Mouse (Mus musculus): ENCODE results near the gene Rnf121. TPM values are rescaled to one million over a fixed set of nuclear protein-coding genes. Genes with fewer than 3 reads are reported as not detected.
"Not testable (repeated sequence)": the region's sequence is repeated elsewhere in the genome, so short reads cannot be mapped to it uniquely, and the experiment has no call there.

Rnf121 gene
- total and polyA plus RNA-seq, 2 experiments from 2014 or later = 23.4 to 34.2 TPM

DNA sequence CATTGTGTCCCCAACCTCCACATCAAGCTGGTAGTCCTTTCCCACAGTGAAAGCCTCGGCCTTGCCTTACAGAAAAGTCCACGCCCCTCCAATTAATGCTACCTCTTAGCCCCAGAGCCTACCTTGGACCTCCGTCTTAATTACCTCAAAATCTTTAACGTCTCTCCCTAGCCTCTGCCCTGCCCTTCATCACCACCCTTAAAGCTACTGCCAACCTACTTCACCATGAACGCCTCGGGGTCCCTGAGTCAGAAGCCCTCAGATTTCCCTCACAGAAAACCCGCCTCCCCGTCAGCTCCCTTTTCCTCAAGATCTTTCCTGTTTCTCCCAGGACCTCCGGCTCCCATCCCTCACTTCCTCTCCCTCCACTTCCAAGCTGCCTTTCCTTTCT lies 619 bp downstream of the Rnf121 start:
- WGBS = 3% methylated on average over 9 of the region's 9 CpGs
- H3K36me3 ChIP-seq (ENCODE audit: insufficient read depth) = no peaks in the 10 kb centered on the region
- no peaks in the 10 kb centered on the region for H3K27me3 ChIP-seq (ENCODE audit: insufficient read depth, low read length)
- ATAC-seq = peak; percentile 30
- H3K4me3 ChIP-seq (ENCODE audit: low read depth, low read length) = peak overlapping the region; percentile 83
- no peak for TF ChIP-seq CTCF (IDR thresholded peaks at IDR 0.05; ENCODE audit: low read depth)
- H3K4me1 ChIP-seq (ENCODE audit: insufficient read depth) = peaks cover 7% of the 10 kb centered on the region; the same call in 1 of the 2 replicates
- H3K9me3 ChIP-seq (ENCODE audit: low read length) = no peaks in the 10 kb centered on the region
- DNase-seq = no peak
- peak overlapping the region; percentile 77 for H3K9ac ChIP-seq
- peak overlapping the region; percentile 88 for H3K27ac ChIP-seq (ENCODE audit: low read depth, low read length)
- H3K4me2 ChIP-seq (ENCODE audit: low read depth) = peak overlapping the region; percentile 73

- Histone ChIP-seq H3K4me1 (ENCODE audit: insufficient read depth) (peaks cover 7% of the 10 kb centered on the region; the same call in 1 of the 2 replicates), H3K9ac (no peak overlapping the region), H3K27me3 (ENCODE audit: insufficient read depth, low read length) (no peaks in the 10 kb centered on the region), H3K4me2 (ENCODE audit: low read depth) (peak overlapping the region; percentile 73), H3K9me3 (ENCODE audit: low read length) (no peaks in the 10 kb centered on the region), H3K4me3 (ENCODE audit: low read depth, low read length) (peak overlapping the region; percentile 83), H3K27ac (ENCODE audit: low read depth, low read length) (no peak overlapping the region), H3K36me3 (ENCODE audit: insufficient read depth) (0 out of 2 replicates have a peak, but pooled peaks cover 3% of the 10 kb centered on the region)
- DNase-seq = no peak
- ATAC-seq = no peak
- WGBS = 93% methylated on average over 9 of the region's 9 CpGs
- TF ChIP-seq CTCF (IDR thresholded peaks at IDR 0.05; ENCODE audit: low read depth) = no peak
Observed at GRCm38 (mm10) chr7:102063891-102064290, 1.4 kb downstream of the Rnf121 start.

GRCm38 (mm10) chr7:102062203-102062602 lies 3.1 kb downstream of the Rnf121 start:
- no peak overlapping the region; the same call in 1 of the 2 replicates for H3K9ac ChIP-seq
- H3K36me3 ChIP-seq (ENCODE audit: insufficient read depth) = 0 out of 2 replicates have a peak, but pooled peaks cover 4% of the 10 kb centered on the region
- no peak for ATAC-seq
- no peaks in the 10 kb centered on the region for H3K27me3 ChIP-seq (ENCODE audit: insufficient read depth, low read length)
- DNase-seq = no peak
- no peak overlapping the region for H3K4me2 ChIP-seq (ENCODE audit: low read depth)
- no peaks in the 10 kb centered on the region for H3K9me3 ChIP-seq (ENCODE audit: low read length)
- no peak overlapping the region for H3K4me3 ChIP-seq (ENCODE audit: low read depth, low read length)
- H3K4me1 ChIP-seq (ENCODE audit: insufficient read depth) = peaks cover 7% of the 10 kb centered on the region; the same call in 1 of the 2 replicates
- TF ChIP-seq CTCF (IDR thresholded peaks at IDR 0.05; ENCODE audit: low read depth) = no peak
- 89% methylated on average over 1 of the region's 1 CpGs for WGBS
- H3K27ac ChIP-seq (ENCODE audit: low read depth, low read length) = no peak overlapping the region

DNA sequence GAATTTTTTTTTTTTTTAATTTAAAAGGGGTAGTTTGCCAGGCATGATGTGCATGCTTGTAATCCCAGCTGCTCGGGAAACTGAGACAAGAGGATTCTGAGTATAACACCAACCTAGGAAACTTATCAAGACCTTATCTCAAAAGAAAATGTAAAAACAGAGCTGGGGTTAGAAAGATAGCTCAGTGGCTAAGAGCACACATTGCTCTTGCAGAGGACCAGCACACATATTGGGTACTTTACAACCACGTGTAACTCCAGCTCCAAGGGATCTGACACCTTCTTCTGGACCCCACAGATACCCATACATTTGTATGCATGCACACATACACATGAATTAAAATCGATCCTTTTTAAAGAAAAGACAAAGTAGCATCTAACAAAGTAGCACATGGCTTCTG lies 3.9 kb downstream of the Rnf121 start:
- H3K4me1 ChIP-seq (ENCODE audit: insufficient read depth) = peaks cover 7% of the 10 kb centered on the region; the same call in 1 of the 2 replicates
- no peak overlapping the region for H3K4me2 ChIP-seq (ENCODE audit: low read depth)
- ATAC-seq (no peak), DNase-seq (no peak)
- TF ChIP-seq CTCF (IDR thresholded peaks at IDR 0.05; ENCODE audit: low read depth) = no peak
- WGBS = 92% methylated on average over 3 of the region's 3 CpGs
- no peak overlapping the region for H3K4me3 ChIP-seq (ENCODE audit: low read depth, low read length)
- no peak overlapping the region for H3K27ac ChIP-seq (ENCODE audit: low read depth, low read length)
- 0 out of 2 replicates have a peak, but pooled peaks cover 4% of the 10 kb centered on the region for H3K36me3 ChIP-seq (ENCODE audit: insufficient read depth)
- no peak overlapping the region for H3K9ac ChIP-seq
- no peaks in the 10 kb centered on the region for H3K27me3 ChIP-seq (ENCODE audit: insufficient read depth, low read length)
- H3K9me3 ChIP-seq (ENCODE audit: low read length) = no peaks in the 10 kb centered on the region

DNA sequence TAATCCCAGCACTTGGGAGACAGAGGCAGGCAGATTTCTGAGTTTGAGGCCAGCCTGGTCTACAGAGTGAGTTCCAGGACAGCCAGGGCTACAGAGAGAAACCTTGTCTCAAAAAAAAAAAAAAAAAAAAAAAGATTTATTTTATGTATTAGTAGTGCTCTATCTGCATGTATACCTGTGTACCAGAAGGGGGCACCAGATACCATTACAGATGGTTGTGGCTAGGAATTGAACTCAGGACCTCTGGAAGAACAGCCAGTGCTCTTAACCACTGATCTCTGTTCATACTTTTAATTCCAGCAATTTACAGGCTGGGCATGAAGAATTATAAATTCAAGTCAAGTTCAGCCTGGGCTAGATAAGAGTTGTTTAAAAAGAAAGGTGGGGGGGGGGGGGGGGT lies 16.7 kb downstream of the Rnf121 start:
- not testable (repeated sequence) for H3K27me3 ChIP-seq (ENCODE audit: insufficient read depth, low read length); H3K9ac ChIP-seq; H3K4me1 ChIP-seq (ENCODE audit: insufficient read depth); H3K9me3 ChIP-seq (ENCODE audit: low read length); H3K4me2 ChIP-seq (ENCODE audit: low read depth); H3K4me3 ChIP-seq (ENCODE audit: low read depth, low read length); H3K27ac ChIP-seq (ENCODE audit: low read depth, low read length); ATAC-seq; DNase-seq; H3K36me3 ChIP-seq (ENCODE audit: insufficient read depth)
- TF ChIP-seq CTCF (IDR thresholded peaks at IDR 0.05; ENCODE audit: low read depth) = peak; percentile 44

DNA sequence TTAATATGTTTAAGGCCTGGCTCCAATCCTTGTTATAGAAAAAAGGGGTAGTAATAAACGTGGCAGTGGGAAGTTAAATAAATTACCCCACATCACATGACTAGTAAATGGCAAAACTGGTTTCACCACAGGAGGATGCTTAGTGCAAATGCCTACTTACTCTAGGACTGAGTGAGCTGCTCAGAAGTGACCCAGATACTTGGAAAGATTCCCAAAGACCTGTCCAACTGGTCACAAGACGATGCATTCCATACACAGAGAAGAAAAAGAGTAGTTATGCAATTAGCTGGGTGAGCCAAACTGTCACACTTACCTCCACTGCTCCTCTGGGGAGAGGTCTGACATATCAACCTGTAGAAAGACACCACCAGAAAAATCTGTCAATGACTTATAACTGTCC lies 23.0 kb downstream of the Rnf121 start:
- Histone ChIP-seq H3K4me2 (ENCODE audit: low read depth) (no peak overlapping the region), H3K4me3 (ENCODE audit: low read depth, low read length) (no peak overlapping the region), H3K4me1 (ENCODE audit: insufficient read depth) (no peaks in the 10 kb centered on the region), H3K27me3 (ENCODE audit: insufficient read depth, low read length) (no peaks in the 10 kb centered on the region), H3K9me3 (ENCODE audit: low read length) (no peaks in the 10 kb centered on the region), H3K9ac (no peak overlapping the region), H3K36me3 (ENCODE audit: insufficient read depth) (peaks cover 34% of the 10 kb centered on the region), H3K27ac (ENCODE audit: low read depth, low read length) (no peak overlapping the region)
- ATAC-seq = no peak
- DNase-seq = no peak
- WGBS = 82% methylated on average over 2 of the region's 2 CpGs
- no peak for TF ChIP-seq CTCF (IDR thresholded peaks at IDR 0.05; ENCODE audit: low read depth)

DNA sequence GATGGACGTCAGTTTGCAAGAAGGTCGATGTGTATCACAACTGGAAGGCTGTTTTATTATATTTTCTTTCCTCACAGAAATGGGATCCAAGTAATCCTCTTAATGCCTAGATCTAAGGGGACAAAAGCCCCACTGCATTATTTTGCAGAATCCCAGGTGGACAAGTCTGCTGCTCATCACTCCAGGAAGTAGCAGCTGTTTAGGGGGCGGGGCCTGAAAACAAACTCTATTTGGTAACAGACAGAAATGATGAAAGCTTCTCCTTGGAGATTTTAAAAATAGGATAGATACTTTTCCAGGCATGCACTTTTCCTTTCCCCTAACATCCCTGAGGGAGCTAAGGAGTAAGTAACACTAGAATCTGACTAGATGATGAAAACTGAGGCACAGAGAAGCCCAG lies 28.0 kb downstream of the Rnf121 start:
- Histone ChIP-seq H3K9ac (no peak overlapping the region), H3K9me3 (ENCODE audit: low read length) (no peaks in the 10 kb centered on the region), H3K4me2 (ENCODE audit: low read depth) (no peak overlapping the region), H3K36me3 (ENCODE audit: insufficient read depth) (peaks cover 62% of the 10 kb centered on the region), H3K4me1 (ENCODE audit: insufficient read depth) (no peaks in the 10 kb centered on the region), H3K4me3 (ENCODE audit: low read depth, low read length) (no peak overlapping the region), H3K27me3 (ENCODE audit: insufficient read depth, low read length) (no peaks in the 10 kb centered on the region), H3K27ac (ENCODE audit: low read depth, low read length) (no peak overlapping the region)
- DNase-seq = no peak
- no peak for ATAC-seq
- no peak for TF ChIP-seq CTCF (IDR thresholded peaks at IDR 0.05; ENCODE audit: low read depth)
- 96% methylated on average over 3 of the region's 3 CpGs for WGBS
